Mouse (Mus musculus): Measurements from ENCODE around the gene Nf1. TPM values are rescaled to one million over a fixed set of nuclear protein-coding genes. Genes with fewer than 3 reads are reported as not detected.

The Nf1 gene
- polyA plus RNA-seq, 1 experiment from 2014 or later, result 7.2 TPM

DNA sequence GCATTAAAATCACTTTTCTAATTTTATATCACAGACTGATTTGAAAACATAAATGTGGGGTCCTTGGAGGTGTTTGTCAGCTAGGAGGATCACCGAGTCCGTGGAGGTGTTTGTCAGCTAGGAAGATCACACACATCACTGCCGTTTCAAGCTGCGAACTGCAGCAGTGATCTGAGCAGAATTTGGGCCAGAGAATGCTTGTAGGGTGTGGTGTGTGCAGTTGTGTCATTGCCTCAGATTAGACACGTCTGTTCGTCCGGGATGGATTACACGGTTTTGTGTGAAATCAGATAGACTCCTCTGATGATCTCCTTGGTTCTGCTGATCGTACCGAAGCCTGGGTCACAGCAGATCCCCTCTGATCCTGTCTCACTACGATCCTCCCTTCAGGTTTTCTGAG is 191.3 kb downstream of the Nf1 start:
- no peak overlapping the region for H3K9ac ChIP-seq (replicated peaks; ENCODE audit: low read depth)
- TF ChIP-seq EP300 (IDR thresholded peaks at IDR 0.05), result no peak
- no peak for TF ChIP-seq CTCF (IDR thresholded peaks at IDR 0.05)
- no peaks in the 10 kb centered on the region for H3K36me3 ChIP-seq (ENCODE audit: insufficient read depth, low read length)
- DNase-seq (ENCODE audit: low spot score) (no peak), ATAC-seq (no peak)
- no peaks in the 10 kb centered on the region for H3K27me3 ChIP-seq (replicated peaks; ENCODE audit: insufficient read depth, low read length)
- no peak overlapping the region for H3K4me2 ChIP-seq (replicated peaks; ENCODE audit: low read depth, low read length)
- no peaks in the 10 kb centered on the region for H3K4me1 ChIP-seq (ENCODE audit: insufficient read depth, low read depth, low read length)
- no peak overlapping the region for H3K4me3 ChIP-seq (ENCODE audit: low read depth, low read length)
- H3K9me3 ChIP-seq (ENCODE audit: low read length), result no peaks in the 10 kb centered on the region
- H3K27ac ChIP-seq (ENCODE audit: low read length), result no peak overlapping the region
- 86% methylated on average over 11 of the region's 11 CpGs for WGBS

- TF ChIP-seq EP300 (IDR thresholded peaks at IDR 0.05), result no peak
- no peak for TF ChIP-seq CTCF (IDR thresholded peaks at IDR 0.05)
- WGBS, result 92% methylated on average over 4 of the region's 4 CpGs
- Histone ChIP-seq H3K4me2 (replicated peaks; ENCODE audit: low read depth, low read length) (no peak overlapping the region), H3K27me3 (replicated peaks; ENCODE audit: insufficient read depth, low read length) (no peaks in the 10 kb centered on the region), H3K4me3 (ENCODE audit: low read depth, low read length) (no peak overlapping the region), H3K36me3 (ENCODE audit: insufficient read depth, low read length) (peaks cover under 1% of the 10 kb centered on the region; the same call in 1 of the 2 replicates), H3K9me3 (ENCODE audit: low read length) (no peaks in the 10 kb centered on the region), H3K4me1 (ENCODE audit: insufficient read depth, low read depth, low read length) (no peaks in the 10 kb centered on the region), H3K9ac (replicated peaks; ENCODE audit: low read depth) (no peak overlapping the region), H3K27ac (ENCODE audit: low read length) (no peak overlapping the region)
- ATAC-seq (no peak), DNase-seq (ENCODE audit: low spot score) (no peak)
Measured at GRCm38 (mm10) chr11:79531485-79531884, 192.0 kb downstream of the Nf1 start.

- H3K4me3 ChIP-seq (ENCODE audit: low read depth, low read length), result no peak overlapping the region
- H3K36me3 ChIP-seq (ENCODE audit: insufficient read depth, low read length), result peaks cover 10% of the 10 kb centered on the region; the same call in 1 of the 2 replicates
- DNase-seq (ENCODE audit: low spot score) (no peak), ATAC-seq (no peak)
- no peak overlapping the region for H3K4me2 ChIP-seq (replicated peaks; ENCODE audit: low read depth, low read length)
- H3K4me1 ChIP-seq (ENCODE audit: insufficient read depth, low read depth, low read length), result no peaks in the 10 kb centered on the region
- H3K27ac ChIP-seq (ENCODE audit: low read length), result no peak overlapping the region
- no peak overlapping the region for H3K9ac ChIP-seq (replicated peaks; ENCODE audit: low read depth)
- H3K9me3 ChIP-seq (ENCODE audit: low read length), result no peaks in the 10 kb centered on the region
- no peaks in the 10 kb centered on the region for H3K27me3 ChIP-seq (replicated peaks; ENCODE audit: insufficient read depth, low read length)
- WGBS, result 61% methylated on average over 6 of the region's 6 CpGs
- TF ChIP-seq EP300 (IDR thresholded peaks at IDR 0.05) (no peak), CTCF (IDR thresholded peaks at IDR 0.05) (no peak)
Measured at GRCm38 (mm10) chr11:79533311-79533710, 193.8 kb downstream of the Nf1 start.

- Histone ChIP-seq H3K4me3 (ENCODE audit: low read depth, low read length) (no peak overlapping the region), H3K9me3 (ENCODE audit: low read length) (no peaks in the 10 kb centered on the region), H3K36me3 (ENCODE audit: insufficient read depth, low read length) (peaks cover 10% of the 10 kb centered on the region; the same call in 1 of the 2 replicates), H3K4me2 (replicated peaks; ENCODE audit: low read depth, low read length) (no peak overlapping the region), H3K4me1 (ENCODE audit: insufficient read depth, low read depth, low read length) (no peaks in the 10 kb centered on the region), H3K27me3 (replicated peaks; ENCODE audit: insufficient read depth, low read length) (no peaks in the 10 kb centered on the region), H3K9ac (replicated peaks; ENCODE audit: low read depth) (no peak overlapping the region), H3K27ac (ENCODE audit: low read length) (no peak overlapping the region)
- no peak for TF ChIP-seq CTCF (IDR thresholded peaks at IDR 0.05)
- no peak for TF ChIP-seq EP300 (IDR thresholded peaks at IDR 0.05)
- DNase-seq (ENCODE audit: low spot score) (peak; percentile 74), ATAC-seq (peak; percentile 72)
- WGBS, result 57% methylated on average over 8 of the region's 8 CpGs
Measured at GRCm38 (mm10) chr11:79533950-79534690, 194.6 kb downstream of the Nf1 start.

GRCm38 (mm10) chr11:79535554-79535953 is 196.1 kb downstream of the Nf1 start:
- H3K4me1 ChIP-seq (ENCODE audit: insufficient read depth, low read depth, low read length), result no peaks in the 10 kb centered on the region
- H3K36me3 ChIP-seq (ENCODE audit: insufficient read depth, low read length), result peaks cover 10% of the 10 kb centered on the region; the same call in 1 of the 2 replicates
- no peaks in the 10 kb centered on the region for H3K27me3 ChIP-seq (replicated peaks; ENCODE audit: insufficient read depth, low read length)
- H3K4me3 ChIP-seq (ENCODE audit: low read depth, low read length), result no peak overlapping the region
- WGBS, result 82% methylated on average over 4 of the region's 4 CpGs
- H3K9ac ChIP-seq (replicated peaks; ENCODE audit: low read depth), result no peak overlapping the region
- no peak overlapping the region for H3K4me2 ChIP-seq (replicated peaks; ENCODE audit: low read depth, low read length)
- TF ChIP-seq EP300 (IDR thresholded peaks at IDR 0.05) (no peak), CTCF (IDR thresholded peaks at IDR 0.05) (no peak)
- no peak overlapping the region for H3K27ac ChIP-seq (ENCODE audit: low read length)
- ATAC-seq, result no peak
- no peaks in the 10 kb centered on the region for H3K9me3 ChIP-seq (ENCODE audit: low read length)
- no peak for DNase-seq (ENCODE audit: low spot score)

DNA sequence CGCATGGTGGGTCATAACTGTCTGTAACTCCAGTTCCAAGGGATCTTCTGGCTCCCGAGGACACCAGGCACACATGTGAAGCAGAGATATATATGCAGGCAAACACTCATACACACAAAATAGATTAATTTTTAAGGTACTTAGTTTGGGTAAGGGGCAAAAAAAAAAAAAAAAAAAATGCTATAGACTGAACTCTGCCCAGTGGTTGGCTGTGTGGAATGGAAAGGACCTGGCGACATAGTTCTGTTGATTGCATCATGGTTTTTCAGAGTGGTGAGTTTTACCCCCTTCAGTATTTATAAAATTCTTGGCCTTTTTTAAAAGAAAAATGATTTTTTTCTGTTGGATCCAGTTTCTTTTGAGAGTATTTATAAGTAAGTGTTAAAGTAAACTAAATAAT is 196.8 kb downstream of the Nf1 start:
- DNase-seq (ENCODE audit: low spot score) (no peak), ATAC-seq (no peak)
- Histone ChIP-seq H3K4me2 (replicated peaks; ENCODE audit: low read depth, low read length) (no peak overlapping the region), H3K27ac (ENCODE audit: low read length) (no peak overlapping the region), H3K27me3 (replicated peaks; ENCODE audit: insufficient read depth, low read length) (no peaks in the 10 kb centered on the region), H3K9ac (replicated peaks; ENCODE audit: low read depth) (no peak overlapping the region), H3K36me3 (ENCODE audit: insufficient read depth, low read length) (peaks cover 10% of the 10 kb centered on the region; the same call in 1 of the 2 replicates), H3K4me3 (ENCODE audit: low read depth, low read length) (no peak overlapping the region), H3K4me1 (ENCODE audit: insufficient read depth, low read depth, low read length) (no peaks in the 10 kb centered on the region), H3K9me3 (ENCODE audit: low read length) (no peaks in the 10 kb centered on the region)
- no peak for TF ChIP-seq CTCF (IDR thresholded peaks at IDR 0.05)
- no peak for TF ChIP-seq EP300 (IDR thresholded peaks at IDR 0.05)
- 85% methylated on average over 3 of the region's 3 CpGs for WGBS
